Mouse (Mus musculus) brain, embryonic 14.5 days (tissue): Measurements from ENCODE around the gene Tsks. TPM values are rescaled to one million over a fixed set of nuclear protein-coding genes. Genes with fewer than 3 reads are reported as not detected.
A peak's percentile ranks its signal among the peaks of the same experiment; 100 is the strongest.

Source experiments
- DNase-seq: peaks from one replicate; pipeline ENCODE4 v3.0.0-alpha.2; 2011; ENCODE audit warnings: low read depth
- CTCF ChIP-seq: fragments of 200-500 bp; IDR thresholded peaks from 2 replicates; pipeline ENCODE4 v1.5.1; 2012; ENCODE audit warnings: inconsistent platforms, mild to moderate bottlenecking, moderate library complexity, borderline replicate concordance; ENCODE audit not compliant: insufficient read depth, insufficient read length; ENCODE audit errors: extremely low read depth
- POLR2A ChIP-seq: fragments of 200-500 bp; IDR thresholded peaks from 2 replicates; pipeline ENCODE4 v1.6.1; 2012; ENCODE audit warnings: mild to moderate bottlenecking, inconsistent platforms, borderline replicate concordance; ENCODE audit not compliant: poor library complexity, insufficient read depth, insufficient read length, severe bottlenecking; ENCODE audit errors: extremely low read depth
- polyA plus RNA-seq: library from polyadenylated mRNA; depleted of rRNA; stranded (reverse); fragments of >200 nt; gene quantifications from 2 replicates; pipeline ENCODE4 v1.2.3, GENCODE M21; 2012

Gene Tsks
- polyA plus RNA-seq, 1 experiment, result 0.04 TPM

DNA sequence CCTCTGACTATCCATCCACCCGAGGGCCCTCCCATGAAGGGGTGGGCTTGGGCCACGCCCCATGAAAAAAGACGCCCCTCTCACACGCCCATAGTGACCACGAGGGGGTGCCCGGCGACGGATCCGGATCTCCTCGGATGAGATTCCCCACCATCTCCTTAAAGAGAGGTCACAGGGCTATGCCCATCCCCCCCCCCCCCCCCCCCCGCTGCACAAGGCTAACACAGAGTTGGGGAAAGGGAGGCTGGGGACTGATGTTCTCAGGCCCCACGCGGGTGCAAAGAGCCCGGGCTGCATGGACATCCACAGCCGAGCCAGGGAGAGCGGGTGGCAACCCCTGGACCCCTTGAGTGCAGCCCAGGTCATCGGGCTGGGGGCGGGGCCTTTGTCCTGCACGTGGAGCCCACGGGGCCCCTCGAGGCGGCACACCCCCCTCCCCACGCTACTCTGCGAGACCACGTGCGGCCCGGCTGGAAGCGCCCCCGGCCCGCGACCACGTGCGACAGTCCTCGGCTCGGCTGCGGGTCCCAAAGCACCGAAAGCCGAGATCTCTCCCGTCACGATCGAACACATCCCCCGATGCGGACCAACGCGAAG is 42.7 kb downstream of the Tsks start:
- TF ChIP-seq POLR2A, result no peak
- peak; percentile 47; the same call in 1 of the 2 replicates for TF ChIP-seq CTCF
- DNase-seq, result peak; percentile 81

DNA sequence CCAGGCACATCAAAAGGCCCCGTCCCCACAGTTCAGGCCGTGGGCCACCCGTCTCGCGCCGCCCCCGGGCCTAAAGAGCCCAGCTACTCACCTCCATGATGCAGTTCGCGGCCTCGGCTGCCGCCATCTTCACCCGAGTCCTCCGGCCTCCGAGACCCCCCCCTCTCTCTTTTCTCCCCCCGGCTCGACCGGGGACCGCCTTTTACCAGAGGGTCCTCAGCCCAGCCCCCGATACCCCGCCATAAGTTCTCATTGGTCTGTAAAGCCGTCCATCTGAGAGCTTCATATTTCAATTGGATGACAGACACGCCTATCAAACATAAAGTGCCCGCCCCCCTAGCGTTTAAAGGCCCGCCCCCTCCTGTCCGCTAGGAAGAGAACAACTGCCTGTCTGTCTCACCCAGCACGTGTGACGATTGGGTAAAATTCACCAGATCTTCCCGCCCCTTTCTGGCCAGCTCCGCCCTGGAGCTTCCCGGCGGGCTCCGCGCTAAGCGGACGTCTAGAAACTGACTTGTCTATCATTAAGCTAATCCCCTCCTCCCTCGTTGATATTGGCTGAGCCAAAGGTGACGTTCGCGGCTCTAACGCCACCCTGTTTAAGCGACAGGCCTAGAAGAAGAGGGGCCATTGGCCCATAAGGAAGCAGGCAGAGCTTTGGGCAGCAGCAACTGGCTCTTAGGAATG is 43.3 kb downstream of the Tsks start, which contains the start of gene Prmt1:
Gene Prmt1, minus strand, starts transcription at position 377 of the 687 bp plus-strand sequence.
- TF ChIP-seq CTCF (no peak), POLR2A (peak; percentile 86; the same call in 1 of the 2 replicates)
- peak; percentile 100 for DNase-seq

DNA sequence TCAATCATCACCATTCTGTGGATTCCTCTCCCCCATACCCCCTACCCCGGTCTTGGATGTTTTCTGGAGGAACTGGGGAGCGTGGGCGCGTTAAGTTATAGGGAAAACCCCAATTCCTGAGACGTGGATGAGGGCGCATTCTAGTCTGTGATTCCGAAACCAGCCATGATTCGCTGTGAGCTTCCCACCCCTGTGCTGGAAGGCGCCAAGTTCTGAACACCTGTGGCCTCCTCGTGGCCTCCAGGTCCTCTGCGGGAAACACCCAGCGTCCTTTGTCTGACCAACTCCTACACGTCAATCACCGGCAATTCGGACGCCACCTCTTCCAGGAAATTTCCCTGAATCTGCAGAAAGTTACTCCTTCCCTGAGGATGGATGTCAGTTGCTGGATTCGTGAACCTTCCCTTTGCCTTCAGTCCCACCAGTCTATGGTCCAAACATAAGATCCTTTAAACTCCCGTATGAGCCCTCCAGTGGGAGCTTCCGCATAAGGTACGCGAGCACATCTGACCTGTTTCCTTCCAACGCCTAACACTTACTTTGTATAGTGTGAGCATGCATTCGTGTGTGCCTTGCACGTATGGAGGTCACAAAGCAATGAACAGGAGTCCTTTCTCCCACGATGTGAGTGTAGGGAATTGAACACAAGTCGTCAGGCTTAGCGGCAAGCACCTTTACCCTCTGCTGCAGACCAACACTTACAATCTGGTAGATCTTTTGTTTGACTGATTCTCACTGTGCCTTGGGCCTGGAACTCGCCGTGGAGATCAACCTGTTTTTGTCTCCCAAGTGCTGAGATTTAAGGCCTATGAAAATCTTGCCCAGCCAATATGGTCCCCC is 44.1 kb downstream of the Tsks start:
- DNase-seq, result no peak
- TF ChIP-seq CTCF (no peak), POLR2A (peak; percentile 41; the same call in 1 of the 2 replicates)

DNA sequence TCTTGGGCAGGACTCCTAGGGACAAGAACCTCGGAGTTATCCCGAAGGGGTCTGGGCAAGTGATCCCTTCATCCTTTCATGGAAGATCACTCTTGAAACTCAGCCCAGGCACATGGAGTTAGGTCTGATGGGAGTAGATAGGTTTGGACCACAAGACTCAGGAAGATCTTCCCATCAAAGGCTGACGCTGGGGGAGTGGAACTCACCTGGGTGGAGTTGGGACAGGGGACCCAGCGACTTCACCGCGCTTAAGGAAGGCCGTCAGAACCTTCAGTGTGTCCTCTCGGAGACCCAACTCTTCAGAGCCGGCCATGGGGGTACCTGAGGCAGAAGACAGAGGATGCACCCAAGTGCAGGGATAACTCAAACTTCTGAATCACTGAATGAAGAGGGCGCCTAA is 53.7 kb downstream of the Tsks start:
- no peak for TF ChIP-seq CTCF
- TF ChIP-seq POLR2A, result no peak

DNA sequence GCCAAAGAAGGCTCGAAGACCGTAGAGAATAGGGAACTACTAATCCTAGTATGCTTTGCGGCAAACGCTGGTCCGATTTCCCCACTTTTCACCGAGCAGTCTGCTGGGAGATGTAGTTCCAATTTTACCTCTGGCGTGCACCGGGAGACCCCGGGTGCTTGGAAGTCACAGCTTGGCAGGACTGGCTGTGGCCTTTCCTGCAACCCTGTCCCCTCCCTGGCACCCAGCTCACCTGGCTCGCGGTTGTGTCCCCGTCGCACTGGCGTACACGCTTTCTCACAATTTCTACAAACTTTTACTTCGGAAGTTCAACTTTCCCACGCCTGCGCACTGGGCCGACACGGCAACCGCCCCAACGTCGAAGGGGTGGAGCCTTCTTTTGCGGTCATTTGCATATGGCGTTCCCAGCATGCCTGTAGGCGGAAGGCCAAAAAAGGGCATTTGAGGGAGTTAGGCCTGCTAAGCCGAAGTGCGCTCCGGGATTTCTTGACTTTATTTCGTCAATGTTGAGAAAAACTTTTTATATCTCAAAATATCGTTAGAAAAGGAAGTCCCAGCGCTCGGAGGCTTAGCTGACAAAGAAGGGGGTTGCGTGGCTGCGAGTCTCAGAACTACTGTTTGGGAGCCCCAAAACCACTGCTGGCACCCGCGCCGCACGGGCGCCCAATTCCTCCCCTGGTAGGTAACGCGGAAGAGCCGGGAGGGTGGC is 54.4 kb downstream of the Tsks start, which contains the start of gene Irf3:
Gene Irf3, plus strand, starts transcription at position 418 of the 709 bp plus-strand sequence.
- peak; percentile 98 for DNase-seq
- TF ChIP-seq CTCF (no peak), POLR2A (no peak)

More for the DNA sequence above, 53.7 kb downstream of the Tsks start:
- no peak for DNase-seq

DNA sequence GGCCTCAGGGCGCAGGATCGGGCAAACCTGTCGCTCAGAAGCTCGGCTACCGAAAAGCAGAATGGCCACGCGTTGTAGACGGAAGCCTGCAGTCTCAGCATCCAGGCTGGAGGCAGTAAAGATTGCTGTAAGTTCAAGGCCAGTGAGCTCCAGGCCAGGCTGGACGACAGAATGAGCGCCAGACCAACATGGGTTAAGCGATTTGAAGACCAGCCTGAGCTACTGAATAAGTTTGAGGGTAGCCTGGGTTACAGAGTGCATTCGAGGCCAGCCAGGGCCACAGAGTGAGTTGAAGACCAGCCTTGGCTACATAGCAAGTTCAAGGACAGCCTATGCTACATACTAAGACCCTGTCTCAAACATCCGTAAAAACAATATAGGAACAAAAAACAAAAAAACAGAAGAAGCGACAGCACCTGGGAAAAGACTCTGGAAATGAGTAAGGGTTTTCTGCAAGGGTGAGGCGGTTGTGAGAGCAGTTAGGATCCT is 55.0 kb downstream of the Tsks start:
- no peak for DNase-seq
- TF ChIP-seq POLR2A, result no peak
- no peak for TF ChIP-seq CTCF

DNA sequence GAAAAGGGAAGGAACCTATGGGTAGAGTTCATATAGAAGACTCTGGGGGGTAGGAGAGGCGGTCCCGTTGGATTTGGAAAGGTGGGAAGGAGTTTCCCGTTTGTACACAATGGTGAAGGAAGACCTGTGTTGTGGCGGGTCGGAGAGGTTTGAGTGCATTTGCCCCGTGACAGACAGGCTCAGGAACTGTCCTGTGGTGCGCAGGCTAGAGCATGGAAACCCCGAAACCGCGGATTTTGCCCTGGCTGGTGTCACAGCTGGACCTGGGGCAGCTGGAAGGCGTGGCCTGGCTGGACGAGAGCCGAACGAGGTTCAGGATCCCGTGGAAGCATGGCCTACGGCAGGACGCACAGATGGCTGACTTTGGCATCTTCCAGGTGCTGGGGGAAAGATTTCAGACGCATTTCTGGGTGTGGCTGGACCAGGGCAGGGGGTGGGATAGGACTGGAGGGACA is 55.5 kb downstream of the Tsks start, which contains the start of gene Bcl2l12:
Gene Bcl2l12, minus strand, starts transcription at position 212 of the 455 bp plus-strand sequence.
- no peak for TF ChIP-seq CTCF
- TF ChIP-seq POLR2A, result no peak
- peak; percentile 43 for DNase-seq

DNA sequence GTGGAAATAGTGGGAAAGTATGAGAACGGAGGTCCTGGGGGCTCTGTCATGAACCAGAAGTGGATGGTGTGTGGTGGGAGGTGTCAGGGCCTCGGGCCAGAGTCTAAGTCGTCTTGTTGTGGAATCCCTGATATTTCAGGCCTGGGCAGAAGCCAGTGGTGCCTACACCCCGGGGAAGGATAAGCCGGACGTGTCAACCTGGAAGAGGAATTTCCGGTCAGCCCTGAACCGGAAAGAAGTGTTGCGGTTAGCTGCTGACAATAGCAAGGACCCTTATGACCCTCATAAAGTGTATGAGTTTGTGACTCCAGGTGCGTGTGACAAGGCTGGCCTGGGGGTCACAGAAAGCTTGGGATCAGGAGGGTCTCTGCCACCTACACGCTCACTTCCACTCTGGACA is 56.7 kb downstream of the Tsks start:
- TF ChIP-seq POLR2A, result no peak
- TF ChIP-seq CTCF, result no peak
- DNase-seq, result no peak

DNA sequence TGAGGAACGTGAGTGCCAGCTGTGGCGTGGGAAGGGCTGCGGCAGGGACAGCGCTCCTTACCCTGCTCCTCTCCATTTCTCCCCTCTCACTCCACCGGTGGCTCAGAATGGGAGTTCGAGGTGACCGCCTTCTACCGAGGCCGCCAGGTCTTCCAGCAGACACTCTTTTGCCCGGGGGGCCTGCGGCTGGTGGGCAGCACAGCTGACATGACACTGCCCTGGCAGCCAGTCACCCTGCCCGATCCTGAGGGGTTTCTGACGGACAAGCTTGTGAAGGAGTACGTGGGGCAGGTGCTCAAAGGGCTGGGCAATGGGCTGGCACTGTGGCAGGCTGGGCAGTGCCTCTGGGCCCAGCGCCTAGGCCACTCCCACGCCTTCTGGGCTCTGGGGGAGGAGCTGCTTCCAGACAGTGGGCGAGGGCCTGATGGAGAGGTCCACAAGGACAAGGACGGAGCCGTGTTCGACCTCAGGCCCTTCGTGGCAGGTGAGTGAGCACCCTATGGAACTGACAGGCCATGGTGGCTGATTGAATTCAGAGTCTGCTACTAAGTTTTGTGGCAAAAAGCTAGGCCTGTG is 57.6 kb downstream of the Tsks start:
- TF ChIP-seq CTCF (no peak), POLR2A (no peak)
- no peak for DNase-seq

DNA sequence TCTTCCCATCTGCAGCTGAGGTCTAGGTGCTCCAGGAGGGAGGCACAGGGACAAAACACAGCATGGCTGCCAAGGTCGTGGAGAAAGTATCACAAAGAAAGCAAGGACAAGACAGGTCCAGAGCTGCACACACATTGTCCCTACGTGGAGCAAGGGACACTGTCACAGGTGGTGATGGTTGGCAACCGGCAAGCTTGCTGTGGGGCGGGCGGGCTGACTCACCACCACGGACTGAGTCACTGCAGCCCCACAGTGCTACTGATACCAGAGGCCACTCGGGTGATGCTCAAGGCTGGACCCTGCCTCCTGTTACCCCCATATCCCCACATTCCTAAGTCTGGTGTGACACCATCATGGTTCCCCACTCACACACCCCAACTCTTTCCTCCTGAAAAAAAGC is 59.4 kb downstream of the Tsks start:
- DNase-seq, result no peak
- TF ChIP-seq CTCF (no peak), POLR2A (no peak)

DNA sequence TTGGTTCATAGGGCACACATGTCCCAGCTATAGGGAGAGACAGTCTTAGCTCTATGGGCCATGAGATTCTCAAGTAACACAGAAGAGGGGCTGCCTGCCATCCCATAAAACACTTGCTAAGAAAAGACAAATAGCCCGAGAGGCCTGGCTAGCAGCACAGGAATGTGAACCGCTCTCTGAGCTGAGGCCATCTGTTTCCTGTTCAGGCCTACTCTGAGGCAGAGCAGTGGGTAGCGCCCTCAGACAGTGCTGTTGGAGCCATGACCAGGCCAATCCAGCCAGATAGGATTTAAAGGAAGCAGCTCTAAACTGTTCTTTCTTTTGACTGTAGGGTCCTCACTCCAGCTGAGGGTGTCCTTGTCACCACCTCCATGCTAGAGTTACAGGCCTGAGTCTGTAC is 61.5 kb downstream of the Tsks start:
- no peak for DNase-seq
- no peak for TF ChIP-seq POLR2A
- TF ChIP-seq CTCF, result no peak
